9 mouse cellular contexts compared by ENCODE assay signal in the genomic region with DNA sequence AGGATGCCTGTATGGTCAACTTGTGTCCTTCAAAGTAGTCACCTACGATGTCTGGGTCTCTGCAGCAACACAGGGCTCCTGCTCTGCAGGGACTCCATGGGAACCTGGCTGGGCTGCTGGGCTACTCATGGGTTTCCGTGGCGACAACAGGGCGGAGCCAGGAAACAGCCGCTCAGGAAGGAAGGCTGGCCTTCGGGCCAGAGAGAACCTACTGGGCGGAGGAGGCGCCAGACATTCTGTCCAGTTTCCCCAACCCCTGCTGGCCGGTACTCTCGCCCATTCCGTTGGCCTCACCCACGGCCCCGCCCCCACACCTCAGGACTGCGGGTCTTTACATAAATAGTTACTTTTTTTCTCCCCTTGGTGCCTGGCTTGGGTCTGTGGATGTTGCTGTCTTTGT. TPM values are rescaled to one million over a fixed set of nuclear protein-coding genes. Genes with fewer than 3 reads are reported as not detected.
DNase-seq lines count a peak whose midpoint lies in the region; ATAC-seq and TF ChIP-seq lines count a peak whose summit lies in the region.
"Had no signal": no experiment of that assay in that cellular context is flagged by ENCODE, and none has a peak within 500 bp of the region (broad histone marks: within the 10 kb centered on the region; RNA-seq: fewer than 3 reads in every experiment).

No protein-coding gene starts in this region.

- H3K27me3 ChIP-seq in intestine, postnatal 0 days (replicated peaks; ENCODE audit: control insufficient read depth, insufficient read depth, low read length), result peaks cover 63% of the 10 kb centered on the region
- peaks cover 57% of the 10 kb centered on the region for H3K27me3 ChIP-seq in liver, embryonic 15.5 days

- H3K27ac ChIP-seq in layer of hippocampus, adult 2 months, result peak overlapping the region; percentile 84
- 0 out of 2 replicates have a peak overlapping the region, but pooled peaks have one; percentile 22 for H3K27ac ChIP-seq in cortical plate, adult 2 months (ENCODE audit: insufficient read depth, low read length)
- H3K27ac ChIP-seq in intestine, postnatal 0 days (ENCODE audit: low read depth, low read length), result 0 out of 2 replicates have a peak overlapping the region, but pooled peaks have one; percentile 8
- no peak overlapping the region for H3K27ac ChIP-seq in liver, embryonic 15.5 days (replicated peaks)

- H3K4me2 ChIP-seq in intestine, postnatal 0 days (replicated peaks; ENCODE audit: low read depth), result no peak overlapping the region; the same call in 1 of the 2 replicates
- peak overlapping the region; percentile 53 for H3K4me2 ChIP-seq in liver, embryonic 15.5 days

- TF ChIP-seq POLR2A in cortical plate, adult 2 months (IDR thresholded peaks at IDR 0.05; ENCODE audit: extremely low read depth, insufficient read depth, low read length), result no peak

- no peaks in the 10 kb centered on the region for H3K9me3 ChIP-seq in intestine, postnatal 0 days (ENCODE audit: control insufficient read depth)
- H3K9me3 ChIP-seq in liver, embryonic 15.5 days (replicated peaks), result no peaks in the 10 kb centered on the region

- peak overlapping the region; percentile 29 for H3K4me3 ChIP-seq in layer of hippocampus, adult 2 months
- no peak overlapping the region for H3K4me3 ChIP-seq in cortical plate, adult 2 months (ENCODE audit: insufficient read depth, low read length)
- H3K4me3 ChIP-seq in intestine, postnatal 0 days (ENCODE audit: low read depth, low read length), result 0 out of 2 replicates have a peak overlapping the region, but pooled peaks have one; percentile 5
- 0 out of 2 replicates have a peak overlapping the region, but pooled peaks have one; percentile 14 for H3K4me3 ChIP-seq in liver, embryonic 15.5 days (replicated peaks)

- no peak overlapping the region for H3K9ac ChIP-seq in intestine, postnatal 0 days (ENCODE audit: low read depth, low read length)
- H3K9ac ChIP-seq in liver, embryonic 15.5 days, result no peak overlapping the region

- no peaks in the 10 kb centered on the region; the same call in 1 of the 2 replicates for H3K36me3 ChIP-seq in intestine, postnatal 0 days (ENCODE audit: control insufficient read depth, insufficient read depth)
- H3K36me3 ChIP-seq in liver, embryonic 15.5 days (replicated peaks), result no peaks in the 10 kb centered on the region

- H3K4me1 ChIP-seq in cortical plate, adult 2 months (ENCODE audit: control insufficient read depth, insufficient read depth, low read length), result no peaks in the 10 kb centered on the region
- 0 out of 2 replicates have a peak, but pooled peaks cover under 1% of the 10 kb centered on the region for H3K4me1 ChIP-seq in intestine, postnatal 0 days (replicated peaks; ENCODE audit: control insufficient read depth, insufficient read depth, low read length)
- peaks cover 31% of the 10 kb centered on the region for H3K4me1 ChIP-seq in liver, embryonic 15.5 days (replicated peaks)

- peak in 1 of 2 experiments; percentile 36 for DNase-seq in layer of hippocampus, adult 2 months (ENCODE audit: low spot score in 2 of 2)
- no peak for DNase-seq in layer of hippocampus, adult 11-12 months (ENCODE audit: low spot score)
- DNase-seq in heart, adult 18-20 months, result peak; percentile 83 to 94
- peak; percentile 57 for DNase-seq in neural tube, embryonic 10.5 days (ENCODE audit: extremely low spot score, low spot score)

- WGBS in intestine, postnatal 0 days, result 6% methylated on average over 14 of the region's 14 CpGs
- under 1% methylated on average over 14 of the region's 14 CpGs for WGBS in liver, embryonic 15.5 days (ENCODE audit: insufficient replicate concordance)

- TF ChIP-seq CTCF in layer of hippocampus, adult 2 months (conservative IDR thresholded peaks at IDR 0.05), result peak; percentile 36
- no peak for TF ChIP-seq CTCF in cortical plate, adult 2 months (IDR thresholded peaks at IDR 0.05; ENCODE audit: extremely low read depth, insufficient read depth, low read length)
- TF ChIP-seq CTCF in intestine, postnatal 0 days (IDR thresholded peaks at IDR 0.05; ENCODE audit: low read depth), result no peak

- ATAC-seq in intestine, postnatal 0 days, result no peak
- ATAC-seq in liver, embryonic 15.5 days (ENCODE audit: insufficient read depth), result 0 out of 2 replicates have a peak, but pooled peaks have one; percentile 3
- ATAC-seq in inflammation-experienced regulatory T-cells, adult 6 months, result no peak

RNA-seq across cellular contexts. Expression of a gene that starts 4.0 kb away (rescaled TPM):
- 10 to 100 TPM; 11.6 to 14.1 TPM for total RNA-seq in layer of hippocampus, adult 2 months (2021)
- polyA plus RNA-seq in cortical plate, adult 2 months (2012; rRNA removed), result 16.8 and 21.8 TPM in 2 replicates
- total RNA-seq in heart, adult 18-20 months (2021), result 10 to 100 TPM; 38.7 to 49.6 TPM
- 24.7 and 28.5 TPM in 2 replicates for polyA plus RNA-seq in intestine, postnatal 0 days (2015; fragmentation: Nextera tagmentation; extraction: Ambion mirVana)
- 6.7 and 8.0 TPM in 2 replicates for polyA plus RNA-seq in liver, embryonic 15.5 days (2015; fragmentation: Nextera tagmentation; extraction: Ambion mirVana)
- not detected for polyA plus RNA-seq in inflammation-experienced regulatory T-cells, adult 6 months (2017; shearing (Covaris generic))

RNA-seq across cellular contexts. Expression of a gene that starts 4.7 kb away (rescaled TPM):
- total RNA-seq in layer of hippocampus, adult 2 months (2021), result 10 to 100 TPM; 54.7 to 60.0 TPM
- polyA plus RNA-seq in cortical plate, adult 2 months (2012; rRNA removed), result 195 and 212 TPM in 2 replicates
- 1 to 10 TPM; 5.1 to 5.8 TPM for total RNA-seq in heart, adult 18-20 months (2021)
- polyA plus RNA-seq in intestine, postnatal 0 days (2015; fragmentation: Nextera tagmentation; extraction: Ambion mirVana), result 6.8 and 8.0 TPM in 2 replicates
- 1.3 and 2.7 TPM in 2 replicates for polyA plus RNA-seq in liver, embryonic 15.5 days (2015; fragmentation: Nextera tagmentation; extraction: Ambion mirVana)
- polyA plus RNA-seq in inflammation-experienced regulatory T-cells, adult 6 months (2017; shearing (Covaris generic)), result 10 to 100 TPM in 2 of 3 experiments, 1 to 10 TPM in 1; 6.4 to 19.9 (median 17.5) TPM

RNA-seq across cellular contexts. Expression of a gene that starts 18.3 kb away (rescaled TPM):
- total RNA-seq in layer of hippocampus, adult 2 months (2021), result 10 to 100 TPM; 41.8 to 43.4 TPM
- 55.4 and 57.0 TPM in 2 replicates for polyA plus RNA-seq in cortical plate, adult 2 months (2012; rRNA removed)
- total RNA-seq in heart, adult 18-20 months (2021), result 1 to 10 TPM; 7.4 to 7.7 TPM
- 11.3 and 12.7 TPM in 2 replicates for polyA plus RNA-seq in intestine, postnatal 0 days (2015; fragmentation: Nextera tagmentation; extraction: Ambion mirVana)
- 22.3 and 22.4 TPM in 2 replicates for polyA plus RNA-seq in liver, embryonic 15.5 days (2015; fragmentation: Nextera tagmentation; extraction: Ambion mirVana)
- polyA plus RNA-seq in inflammation-experienced regulatory T-cells, adult 6 months (2017; shearing (Covaris generic)), result 100 to 1,000 TPM; 154 to 182 (median 170) TPM

RNA-seq across cellular contexts. Expression of a gene that starts 18.6 kb away (rescaled TPM):
- 1 to 10 TPM in 1 of 2 experiments, under 1 TPM in 1; 0.83 to 1.4 TPM for total RNA-seq in layer of hippocampus, adult 2 months (2021)
- 0.21 TPM in 1 of 2 replicates, not detected in the other for polyA plus RNA-seq in cortical plate, adult 2 months (2012; rRNA removed)
- not detected for total RNA-seq in heart, adult 18-20 months (2021)
- polyA plus RNA-seq in intestine, postnatal 0 days (2015; fragmentation: Nextera tagmentation; extraction: Ambion mirVana), result 0.26 and 0.55 TPM in 2 replicates
- polyA plus RNA-seq in liver, embryonic 15.5 days (2015; fragmentation: Nextera tagmentation; extraction: Ambion mirVana), result not detected in 2 replicates
- not detected for polyA plus RNA-seq in inflammation-experienced regulatory T-cells, adult 6 months (2017; shearing (Covaris generic))

RNA-seq across cellular contexts. Expression of a gene that starts 22.8 kb away (rescaled TPM):
- not detected for total RNA-seq in layer of hippocampus, adult 2 months (2021)
- polyA plus RNA-seq in cortical plate, adult 2 months (2012; rRNA removed), result not detected in 2 replicates
- not detected for total RNA-seq in heart, adult 18-20 months (2021)
- polyA plus RNA-seq in intestine, postnatal 0 days (2015; fragmentation: Nextera tagmentation; extraction: Ambion mirVana), result not detected in 2 replicates
- not detected in 2 replicates for polyA plus RNA-seq in liver, embryonic 15.5 days (2015; fragmentation: Nextera tagmentation; extraction: Ambion mirVana)
- not detected for polyA plus RNA-seq in inflammation-experienced regulatory T-cells, adult 6 months (2017; shearing (Covaris generic))
- total RNA-seq: layer of hippocampus, postnatal 25 days had no signal
